Mouse (Mus musculus): Measurements from ENCODE around the gene Hpn. TPM values are rescaled to one million over a fixed set of nuclear protein-coding genes. Genes with fewer than 3 reads are reported as not detected.

The Hpn gene
- polyA plus RNA-seq, 1 experiment from 2014 or later = 1.5 TPM

DNA sequence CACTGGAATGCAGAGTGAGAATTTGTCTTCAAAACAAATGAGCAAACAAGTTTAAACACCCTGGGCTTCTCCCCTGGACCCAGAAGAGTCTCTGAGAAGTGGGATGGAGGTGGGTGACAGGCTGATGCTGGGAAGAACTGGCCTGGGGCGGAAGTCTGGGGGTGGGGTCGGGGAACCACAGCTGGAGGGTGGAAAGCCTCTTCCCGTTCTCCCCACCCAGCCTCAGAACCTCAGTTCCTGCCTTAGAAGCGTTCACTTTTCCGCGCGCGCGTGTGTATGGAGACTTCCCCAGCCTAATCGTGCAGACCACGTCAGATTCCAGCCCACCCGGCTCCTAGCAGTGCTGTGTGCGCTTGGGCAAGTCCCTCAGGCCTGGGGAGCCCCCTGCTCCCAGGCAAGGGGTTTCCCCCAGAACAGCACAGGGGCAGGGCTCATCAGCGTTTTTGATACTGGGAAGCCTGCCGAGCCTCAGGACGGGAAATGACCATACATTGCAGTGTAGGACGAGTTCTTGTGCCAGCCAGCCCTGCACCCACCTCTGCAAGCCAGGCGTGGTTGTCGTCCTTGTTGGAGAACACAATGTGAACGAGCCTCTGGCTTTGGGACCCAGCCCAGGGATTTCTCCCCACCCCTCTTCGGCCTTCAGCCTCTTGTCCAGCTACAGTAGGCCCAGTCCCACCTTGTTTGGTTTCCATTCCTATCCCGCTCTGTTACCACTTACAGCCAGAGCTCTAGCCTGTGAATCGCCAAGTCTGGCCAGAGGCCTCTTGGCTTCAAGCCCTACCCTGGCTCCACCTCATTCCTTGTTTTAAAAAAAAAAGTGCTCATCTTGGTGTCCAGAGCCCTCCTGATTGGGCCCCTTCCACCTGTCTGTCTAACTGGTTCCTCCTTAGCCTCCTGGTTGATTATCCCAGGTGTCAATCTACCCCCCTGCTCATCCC is 36.5 kb upstream of the Hpn start:
- H3K27me3 ChIP-seq = no peaks in the 10 kb centered on the region
- 11% methylated on average over 23 of the region's 23 CpGs for WGBS
- H3K36me3 ChIP-seq = no peaks in the 10 kb centered on the region
- ATAC-seq (replicated peaks; ENCODE audit: insufficient number of reproducible peaks, insufficient read depth, low FRiP score, low read depth) = peak; percentile 56
- H3K9me3 ChIP-seq (replicated peaks) = no peaks in the 10 kb centered on the region
- H3K4me1 ChIP-seq (replicated peaks) = peaks cover 52% of the 10 kb centered on the region
- H3K4me2 ChIP-seq = peak overlapping the region; percentile 76
- peak overlapping the region; percentile 95 for H3K27ac ChIP-seq
- peak overlapping the region; percentile 97 for H3K9ac ChIP-seq
- peak overlapping the region; percentile 97 for H3K4me3 ChIP-seq

DNA sequence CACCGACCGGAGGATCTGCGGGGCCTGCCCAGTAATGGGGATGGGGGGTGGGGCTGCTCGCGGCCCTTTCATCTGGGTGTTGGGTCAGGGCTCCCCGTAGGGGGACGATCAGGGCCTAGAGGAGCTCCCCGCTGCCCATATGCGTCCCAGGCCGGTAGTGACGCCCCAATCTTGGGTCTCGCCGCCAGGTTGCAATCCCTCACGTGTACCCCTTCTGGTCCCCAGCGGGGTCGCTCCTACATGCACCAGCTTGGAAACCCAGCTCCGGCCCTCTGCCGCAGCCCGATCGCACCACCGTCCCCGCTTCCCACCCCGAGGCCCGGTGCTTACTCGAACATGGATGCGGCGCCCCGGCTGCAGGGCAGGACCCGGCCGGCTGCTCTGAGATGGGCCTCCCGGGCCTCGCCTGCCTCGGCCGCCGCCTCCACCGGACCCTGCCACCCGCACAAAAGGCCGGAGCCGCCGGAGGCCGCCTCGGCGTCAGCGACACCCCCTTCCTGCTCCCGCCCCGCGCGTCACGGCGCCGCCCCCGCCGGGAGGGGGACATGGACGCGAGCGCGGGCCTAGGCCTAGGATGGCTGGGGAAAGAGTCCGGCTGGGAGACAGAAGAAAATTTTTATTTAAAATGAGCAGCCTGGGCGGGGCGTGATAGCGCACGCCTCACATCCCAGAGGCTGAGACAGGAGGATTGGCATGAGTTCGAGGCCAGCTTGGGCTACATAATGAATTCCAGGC is 35.6 kb upstream of the Hpn start:
- peak; percentile 87 for ATAC-seq (replicated peaks; ENCODE audit: insufficient number of reproducible peaks, insufficient read depth, low FRiP score, low read depth)
- peak overlapping the region; percentile 95 for H3K27ac ChIP-seq
- H3K4me2 ChIP-seq = peak overlapping the region; percentile 76
- peak overlapping the region; percentile 97 for H3K9ac ChIP-seq
- H3K36me3 ChIP-seq = no peaks in the 10 kb centered on the region
- WGBS = under 1% methylated on average over 63 of the region's 63 CpGs
- H3K4me3 ChIP-seq = peak overlapping the region; percentile 97
- H3K4me1 ChIP-seq (replicated peaks) = peaks cover 51% of the 10 kb centered on the region
- no peaks in the 10 kb centered on the region for H3K27me3 ChIP-seq
- no peaks in the 10 kb centered on the region for H3K9me3 ChIP-seq (replicated peaks)

DNA sequence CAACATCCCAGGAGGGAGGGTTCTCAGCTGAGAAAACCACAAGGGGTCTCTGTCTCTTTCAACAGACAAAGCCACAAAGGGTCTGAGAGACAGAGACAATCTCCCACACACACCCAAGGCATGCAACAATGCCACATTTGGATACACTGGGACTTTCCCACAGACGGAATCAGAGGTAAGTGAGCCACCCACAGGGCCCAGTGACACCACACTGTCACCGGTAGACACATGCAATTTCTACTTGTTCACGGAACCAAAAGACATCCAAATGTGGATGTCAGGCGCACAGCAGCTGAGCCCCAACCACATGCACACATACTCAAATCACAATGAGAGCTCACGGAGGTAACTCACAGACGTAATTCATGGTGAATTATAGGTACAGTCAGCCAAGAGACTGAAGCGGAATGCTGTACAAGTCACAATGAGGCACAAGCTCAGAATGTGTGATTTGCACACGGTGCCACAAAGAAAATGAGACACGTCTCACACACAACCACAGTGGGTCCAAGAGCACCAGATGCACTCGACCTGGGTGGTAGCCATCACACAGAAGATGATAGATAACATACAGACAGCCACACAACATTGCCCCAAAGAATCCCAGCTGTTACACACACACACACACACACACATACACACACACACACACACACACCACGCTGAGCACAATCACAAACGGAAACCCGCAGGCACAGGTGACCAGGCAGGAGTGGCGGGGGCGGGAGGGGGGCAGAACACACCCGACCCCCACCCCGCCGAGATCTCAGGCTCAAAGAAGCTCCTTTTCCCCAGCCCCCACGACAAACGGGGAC is 34.9 kb upstream of the Hpn start:
- Histone ChIP-seq H3K4me3 (peak overlapping the region; percentile 97), H3K27me3 (no peaks in the 10 kb centered on the region), H3K4me2 (peak overlapping the region; percentile 76), H3K9ac (peak overlapping the region; percentile 97), H3K27ac (peak overlapping the region; percentile 95), H3K4me1 (replicated peaks) (peaks cover 50% of the 10 kb centered on the region), H3K36me3 (no peaks in the 10 kb centered on the region; the same call in 1 of the 2 replicates), H3K9me3 (replicated peaks) (no peaks in the 10 kb centered on the region)
- no peak for ATAC-seq (replicated peaks; ENCODE audit: insufficient number of reproducible peaks, insufficient read depth, low FRiP score, low read depth)
- 2% methylated on average over 20 of the region's 20 CpGs for WGBS

DNA sequence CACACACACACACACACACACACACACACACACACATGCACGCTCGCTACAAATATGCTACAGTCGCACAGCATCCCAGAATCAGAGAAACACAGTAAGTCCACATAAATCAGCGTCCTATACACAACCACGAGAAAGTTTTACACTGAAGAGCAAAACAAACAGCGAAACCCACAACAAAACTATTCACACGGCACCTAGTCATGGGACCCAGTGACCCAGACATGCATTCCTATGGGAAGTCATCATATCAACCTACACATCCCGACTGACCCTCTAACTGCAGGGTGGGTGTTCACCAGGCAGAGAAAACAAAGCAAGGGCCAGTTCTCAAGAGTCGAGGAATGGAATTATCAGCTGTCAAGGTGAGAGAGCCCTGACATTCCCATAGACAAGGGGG is 34.2 kb upstream of the Hpn start:
- peak overlapping the region; percentile 95 for H3K27ac ChIP-seq
- H3K4me1 ChIP-seq (replicated peaks) = peaks cover 50% of the 10 kb centered on the region

DNA sequence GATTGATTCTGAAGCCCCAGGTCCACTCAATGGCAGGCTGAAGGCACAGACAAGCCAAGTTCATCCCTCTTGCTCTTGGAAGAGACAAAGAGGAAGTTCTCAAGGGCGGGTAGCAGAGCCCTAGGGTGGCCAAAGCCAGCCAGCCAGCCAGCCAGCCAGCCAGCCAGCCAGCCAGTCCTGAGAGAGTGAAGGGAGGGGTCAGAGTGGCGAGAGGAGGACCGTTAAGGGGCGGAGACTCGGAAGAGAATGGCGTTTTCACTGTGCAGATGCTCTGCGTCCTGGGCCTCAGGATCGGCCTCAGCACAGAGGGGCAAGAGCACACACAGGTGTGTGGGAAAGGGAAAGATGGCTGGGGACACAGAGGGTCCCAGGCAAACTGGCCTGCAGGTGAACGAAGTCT is 33.7 kb upstream of the Hpn start:
- Histone ChIP-seq H3K4me3 (peak overlapping the region; percentile 97), H3K4me1 (replicated peaks) (peaks cover 50% of the 10 kb centered on the region), H3K36me3 (no peaks in the 10 kb centered on the region; the same call in 1 of the 2 replicates), H3K27ac (peak overlapping the region; percentile 95), H3K27me3 (no peaks in the 10 kb centered on the region), H3K9ac (peak overlapping the region; percentile 97), H3K9me3 (replicated peaks) (no peaks in the 10 kb centered on the region), H3K4me2 (peak overlapping the region; percentile 76)
- WGBS = 5% methylated on average over 9 of the region's 9 CpGs
- no peak for ATAC-seq (replicated peaks; ENCODE audit: insufficient number of reproducible peaks, insufficient read depth, low FRiP score, low read depth)

More for the DNA sequence above, 34.2 kb upstream of the Hpn start:
- peak overlapping the region; percentile 97 for H3K9ac ChIP-seq
- H3K36me3 ChIP-seq = no peaks in the 10 kb centered on the region; the same call in 1 of the 2 replicates
- 25% methylated on average over 9 of the region's 9 CpGs for WGBS
- no peaks in the 10 kb centered on the region for H3K27me3 ChIP-seq
- H3K4me2 ChIP-seq = peak overlapping the region; percentile 76
- peak overlapping the region; percentile 97 for H3K4me3 ChIP-seq
- no peaks in the 10 kb centered on the region for H3K9me3 ChIP-seq (replicated peaks)
- no peak for ATAC-seq (replicated peaks; ENCODE audit: insufficient number of reproducible peaks, insufficient read depth, low FRiP score, low read depth)

DNA sequence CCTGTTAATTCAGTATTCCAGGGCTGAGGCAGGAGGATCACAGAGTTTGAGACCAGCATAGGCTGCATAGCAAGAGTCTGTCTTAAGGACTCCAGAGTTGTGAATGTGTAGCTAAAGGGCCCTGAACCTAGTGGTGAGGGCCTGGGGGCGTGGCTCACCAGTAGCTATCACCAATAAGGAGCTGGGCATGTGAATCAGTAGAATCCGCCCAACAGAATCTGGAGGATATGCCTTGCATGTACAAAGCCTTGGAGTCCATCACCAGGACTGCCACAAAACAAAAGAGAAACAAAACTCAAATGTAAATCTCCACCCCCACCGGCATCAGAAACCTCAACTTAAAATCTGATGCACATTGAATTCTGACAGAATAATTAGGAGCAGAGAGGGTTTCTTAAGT is 33.0 kb upstream of the Hpn start:
- Histone ChIP-seq H3K36me3 (peaks cover 6% of the 10 kb centered on the region), H3K4me1 (replicated peaks) (peaks cover 50% of the 10 kb centered on the region), H3K27ac (peak overlapping the region; percentile 95), H3K9me3 (replicated peaks) (no peaks in the 10 kb centered on the region), H3K9ac (peak overlapping the region; percentile 97; the same call in 1 of the 2 replicates), H3K27me3 (no peaks in the 10 kb centered on the region), H3K4me3 (peak overlapping the region; percentile 97; the same call in 1 of the 2 replicates), H3K4me2 (peak overlapping the region; percentile 76)
- 64% methylated on average over 3 of the region's 3 CpGs for WGBS
- ATAC-seq (replicated peaks; ENCODE audit: insufficient number of reproducible peaks, insufficient read depth, low FRiP score, low read depth) = no peak

DNA sequence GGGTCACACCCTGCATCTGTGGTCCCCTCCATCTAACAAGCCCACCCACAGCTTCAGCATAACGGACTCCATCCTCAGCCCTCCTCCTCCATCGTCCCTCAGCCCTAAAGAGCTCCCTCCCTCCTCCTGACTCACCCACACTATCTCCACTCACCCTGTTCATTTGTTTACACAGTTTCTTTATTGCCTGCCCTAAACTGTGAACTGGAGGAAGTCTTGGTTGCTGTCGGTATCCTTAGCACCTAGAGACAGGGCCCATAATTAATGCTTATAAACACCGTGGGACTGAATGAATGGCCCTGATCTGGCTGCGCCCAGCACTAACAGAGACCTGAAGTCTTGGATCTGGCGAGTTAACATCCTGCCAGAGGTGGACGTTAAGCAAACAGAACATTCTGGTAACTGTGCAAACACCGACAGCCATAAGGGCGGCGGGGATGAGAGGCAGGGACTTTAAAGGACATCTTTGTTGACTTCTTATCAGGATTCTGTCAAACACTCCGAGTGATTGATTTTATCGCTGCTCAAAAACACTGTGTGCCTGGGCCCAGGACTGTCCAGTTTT is 30.6 kb upstream of the Hpn start:
- WGBS = 42% methylated on average over 12 of the region's 12 CpGs
- Histone ChIP-seq H3K4me2 (no peak overlapping the region), H3K27ac (no peak overlapping the region), H3K4me1 (replicated peaks) (peaks cover 40% of the 10 kb centered on the region), H3K36me3 (peaks cover 30% of the 10 kb centered on the region), H3K9me3 (replicated peaks) (no peaks in the 10 kb centered on the region), H3K9ac (no peak overlapping the region), H3K27me3 (no peaks in the 10 kb centered on the region), H3K4me3 (no peak overlapping the region)
- ATAC-seq (replicated peaks; ENCODE audit: insufficient number of reproducible peaks, insufficient read depth, low FRiP score, low read depth) = no peak

DNA sequence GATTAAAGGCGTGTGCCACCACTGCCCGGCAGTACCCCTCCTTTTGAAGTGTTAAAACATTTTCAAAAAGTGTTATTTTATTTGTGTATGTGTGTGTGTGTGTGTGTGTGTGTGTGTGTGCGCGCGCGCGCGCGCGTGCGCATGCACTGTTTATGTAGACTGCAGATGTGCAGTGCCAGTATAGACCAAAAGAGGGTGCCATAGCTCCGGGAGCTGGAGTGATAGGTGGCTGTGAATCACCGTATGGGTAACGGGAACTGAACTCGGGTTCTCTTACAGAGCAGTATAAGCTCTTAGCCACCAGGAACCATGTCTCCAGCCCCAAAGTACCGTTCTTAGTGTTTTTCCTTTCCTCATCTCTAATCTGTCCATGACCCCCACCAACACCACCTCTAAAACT is 29.8 kb upstream of the Hpn start:
- ATAC-seq (replicated peaks; ENCODE audit: insufficient number of reproducible peaks, insufficient read depth, low FRiP score, low read depth) = no peak
- Histone ChIP-seq H3K9ac (no peak overlapping the region), H3K27ac (no peak overlapping the region), H3K4me2 (no peak overlapping the region), H3K4me3 (no peak overlapping the region), H3K4me1 (replicated peaks) (peaks cover 42% of the 10 kb centered on the region), H3K9me3 (replicated peaks) (no peaks in the 10 kb centered on the region), H3K27me3 (no peaks in the 10 kb centered on the region), H3K36me3 (peaks cover 34% of the 10 kb centered on the region)
- WGBS = 95% methylated on average over 16 of the region's 16 CpGs

DNA sequence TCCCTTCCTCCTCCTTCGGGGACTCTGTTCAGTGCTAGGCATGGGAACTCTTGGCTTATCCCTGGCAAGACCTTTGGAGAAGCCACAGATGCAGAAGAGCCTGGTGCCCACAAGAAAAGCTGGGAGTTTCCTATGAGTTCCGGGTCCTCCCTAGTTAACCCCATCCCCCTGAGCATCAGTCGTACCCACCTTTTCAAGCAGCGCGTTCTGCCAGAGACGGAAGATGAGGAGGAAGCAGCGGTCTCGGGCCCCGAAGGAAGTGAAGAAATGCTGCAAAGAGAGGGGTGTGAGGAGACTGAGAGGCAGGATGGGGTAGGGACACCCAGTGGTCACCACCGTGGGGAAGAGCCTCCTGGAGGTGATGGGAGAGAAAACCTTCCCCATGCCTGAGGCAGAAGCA is 25.9 kb upstream of the Hpn start:
- H3K4me2 ChIP-seq = no peak overlapping the region
- WGBS = 90% methylated on average over 10 of the region's 10 CpGs
- H3K4me3 ChIP-seq = no peak overlapping the region
- no peak overlapping the region for H3K9ac ChIP-seq
- peaks cover 71% of the 10 kb centered on the region for H3K36me3 ChIP-seq
- peaks cover 9% of the 10 kb centered on the region for H3K4me1 ChIP-seq (replicated peaks)
- ATAC-seq (replicated peaks; ENCODE audit: insufficient number of reproducible peaks, insufficient read depth, low FRiP score, low read depth) = no peak
- H3K27ac ChIP-seq = peak overlapping the region; percentile 64
- no peaks in the 10 kb centered on the region for H3K9me3 ChIP-seq (replicated peaks)
- H3K27me3 ChIP-seq = no peaks in the 10 kb centered on the region

DNA sequence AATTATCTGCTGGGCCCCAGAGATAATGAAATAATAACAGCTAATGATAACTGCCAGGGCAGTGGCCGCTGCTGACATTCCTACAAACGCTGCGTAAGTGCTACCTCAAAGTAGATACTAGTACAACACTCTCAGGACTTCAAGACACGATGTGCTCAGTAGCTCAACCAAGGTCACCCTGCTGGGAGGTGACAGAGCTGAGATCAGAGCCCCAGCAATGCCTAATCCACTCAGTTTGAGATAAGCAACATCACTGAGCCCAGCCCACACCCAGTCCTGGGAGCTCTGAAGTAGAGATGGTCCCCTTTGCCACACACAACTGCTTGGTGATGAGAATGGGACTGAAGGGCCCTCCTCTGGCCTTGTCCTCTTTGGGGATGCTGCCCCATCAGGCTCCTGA is 25.2 kb upstream of the Hpn start:
- Histone ChIP-seq H3K27me3 (no peaks in the 10 kb centered on the region), H3K4me3 (no peak overlapping the region), H3K4me1 (replicated peaks) (peaks cover 3% of the 10 kb centered on the region), H3K9ac (no peak overlapping the region), H3K4me2 (no peak overlapping the region), H3K36me3 (peaks cover 77% of the 10 kb centered on the region), H3K27ac (peak overlapping the region; percentile 64), H3K9me3 (replicated peaks) (no peaks in the 10 kb centered on the region)
- peak; percentile 33; the same call in 1 of the 2 replicates for ATAC-seq (replicated peaks; ENCODE audit: insufficient number of reproducible peaks, insufficient read depth, low FRiP score, low read depth)
- 34% methylated on average over 4 of the region's 4 CpGs for WGBS
